Mouse (Mus musculus): ENCODE measurements around the gene Aldh16a1.

DNA sequence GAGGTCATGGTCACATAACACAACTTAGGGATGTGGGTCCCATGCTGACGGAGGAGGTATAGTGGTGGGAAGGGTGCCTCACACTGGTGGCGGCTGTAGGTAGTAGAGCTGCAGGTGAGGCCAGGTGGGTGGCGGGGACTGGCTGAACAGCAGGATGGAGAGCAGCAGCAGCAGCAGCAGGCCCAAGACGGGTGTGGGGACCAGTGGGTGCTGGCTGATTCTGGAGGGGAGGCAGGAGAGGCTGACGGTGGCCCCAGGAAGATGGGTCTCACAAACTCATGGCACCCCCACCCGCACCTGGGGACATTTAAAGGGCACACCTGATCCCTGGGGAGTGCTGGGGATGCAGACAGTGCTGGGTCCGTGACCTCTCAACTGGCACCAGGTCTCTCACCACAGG lies 29.3 kb upstream of the Aldh16a1 start:
- TF ChIP-seq CTCF (IDR thresholded peaks at IDR 0.05; ENCODE audit: low read depth, low read length) (no peak), POLR2A (IDR thresholded peaks at IDR 0.05; ENCODE audit: extremely low read depth, insufficient read depth, low read length) (no peak)
